Mouse (Mus musculus) liver, embryonic 15.5 days (tissue): ENCODE results near the gene Prf1. TPM values are rescaled to one million over a fixed set of nuclear protein-coding genes. Genes with fewer than 3 reads are reported as not detected.

Experiments used
- ATAC-seq: fragments of 200-750 bp; cut with Nextera tagmentation; 2 replicates; pipeline ENCODE4 v1.8.0; 2017; ENCODE audit warnings: moderate number of reproducible peaks, mild to moderate bottlenecking, moderate library complexity; ENCODE audit not compliant: insufficient read depth
- H3K27ac ChIP-seq: fragments of 300-500 bp; sonication (generic); replicated peaks from 2 replicates; pipeline ENCODE4 v1.5.1; 2015; ENCODE audit warnings: mild to moderate bottlenecking, inconsistent platforms
- H3K27me3 ChIP-seq: fragments of 300-500 bp; sonication (generic); 2 replicates; pipeline ENCODE4 v1.6.1; 2015; ENCODE audit warnings: mild to moderate bottlenecking, inconsistent platforms
- H3K36me3 ChIP-seq: fragments of 300-500 bp; sonication (generic); replicated peaks from 2 replicates; pipeline ENCODE4 v1.6.1; 2015; ENCODE audit warnings: moderate library complexity, mild to moderate bottlenecking, inconsistent platforms
- H3K4me1 ChIP-seq: fragments of 300-500 bp; sonication (generic); replicated peaks from 2 replicates; pipeline ENCODE4 v1.6.1; 2015; ENCODE audit warnings: inconsistent platforms
- H3K4me2 ChIP-seq: fragments of 300-500 bp; sonication (generic); 2 replicates; pipeline ENCODE4 v1.6.1; 2015; ENCODE audit warnings: moderate library complexity, mild to moderate bottlenecking, inconsistent platforms
- H3K4me3 ChIP-seq: fragments of 300-500 bp; sonication (generic); replicated peaks from 2 replicates; pipeline ENCODE4 v1.5.1; 2015; ENCODE audit warnings: mild to moderate bottlenecking, inconsistent platforms
- H3K9ac ChIP-seq: fragments of 300-500 bp; sonication (generic); 2 replicates; pipeline ENCODE4 v1.6.1; 2015; ENCODE audit warnings: moderate library complexity, mild to moderate bottlenecking, inconsistent platforms
- H3K9me3 ChIP-seq: fragments of 300-500 bp; sonication (generic); replicated peaks from 2 replicates; pipeline ENCODE4 v1.6.1; 2016; ENCODE audit warnings: inconsistent platforms
- WGBS: fragments of 180-500 bp; shearing (Covaris S2); methylation state at CpG from one replicate; pipeline ENCODE4 v1.1.7; 2015; ENCODE audit warnings: mixed read lengths; ENCODE audit not compliant: insufficient replicate concordance; 5-methylcytosine and 5-hydroxymethylcytosine counted together
- polyA plus RNA-seq: library from polyadenylated mRNA; unstranded; fragments of >200 nt; fragmentation: Nextera tagmentation; extraction: Ambion mirVana; gene quantifications from 2 replicates; pipeline ENCODE4 v1.2.1, GENCODE M21; 2015

Prf1 gene
- polyA plus RNA-seq, 1 experiment from 2014 or later = 0.05 TPM

GRCm38 (mm10) chr10:61272631-61273030 lies 25.0 kb upstream of the Prf1 start:
- H3K27ac ChIP-seq = no peak overlapping the region
- WGBS = 40% methylated on average over 5 of the region's 5 CpGs
- H3K27me3 ChIP-seq = peaks cover 39% of the 10 kb centered on the region
- peak overlapping the region; percentile 45 for H3K4me3 ChIP-seq
- H3K4me2 ChIP-seq = peak overlapping the region; percentile 68
- H3K4me1 ChIP-seq = no peaks in the 10 kb centered on the region; the same call in 1 of the 2 replicates
- no peaks in the 10 kb centered on the region for H3K9me3 ChIP-seq
- H3K36me3 ChIP-seq = no peaks in the 10 kb centered on the region
- ATAC-seq = no peak
- 0 out of 2 replicates have a peak overlapping the region, but pooled peaks have one; percentile 30 for H3K9ac ChIP-seq

- Histone ChIP-seq H3K4me1 (peaks cover 4% of the 10 kb centered on the region; the same call in 1 of the 2 replicates), H3K4me3 (peak within 1 kb of the TSS; percentile 45), H3K9me3 (no peaks in the 10 kb centered on the region), H3K27me3 (peaks cover 39% of the 10 kb centered on the region), H3K4me2 (peak within 1 kb of the TSS; percentile 68), H3K27ac (no peak within 1 kb of the TSS), H3K36me3 (no peaks in the 10 kb centered on the region), H3K9ac (peak within 1 kb of the TSS; percentile 30; the same call in 1 of the 2 replicates)
- peak; percentile 17; the same call in 1 of the 2 replicates for ATAC-seq
- under 1% methylated on average over 67 of the region's 75 CpGs for WGBS
Observed at GRCm38 (mm10) chr10:61273081-61273843, 24.4 kb upstream of the Prf1 start, which contains the start of gene Adamts14. Gene Adamts14 (minus strand): TSS chr10:61273438.

GRCm38 (mm10) chr10:61273844-61274215 lies 23.8 kb upstream of the Prf1 start:
- Histone ChIP-seq H3K9me3 (no peaks in the 10 kb centered on the region), H3K4me2 (peak overlapping the region; percentile 68; the same call in 1 of the 2 replicates), H3K27me3 (peaks cover 39% of the 10 kb centered on the region), H3K4me3 (no peak overlapping the region), H3K27ac (no peak overlapping the region), H3K9ac (no peak overlapping the region), H3K4me1 (peaks cover 5% of the 10 kb centered on the region; the same call in 1 of the 2 replicates), H3K36me3 (no peaks in the 10 kb centered on the region)
- no peak for ATAC-seq
- WGBS = 35% methylated on average over 7 of the region's 7 CpGs

- Histone ChIP-seq H3K27me3 (peaks cover 39% of the 10 kb centered on the region), H3K4me2 (no peak overlapping the region), H3K27ac (no peak overlapping the region), H3K4me3 (no peak overlapping the region), H3K9me3 (no peaks in the 10 kb centered on the region), H3K4me1 (peaks cover 5% of the 10 kb centered on the region; the same call in 1 of the 2 replicates), H3K9ac (no peak overlapping the region), H3K36me3 (no peaks in the 10 kb centered on the region)
- 32% methylated on average over 2 of the region's 2 CpGs for WGBS
- no peak for ATAC-seq
Observed at GRCm38 (mm10) chr10:61274532-61274931, 23.1 kb upstream of the Prf1 start.

GRCm38 (mm10) chr10:61275669-61276110 lies 21.9 kb upstream of the Prf1 start:
- Histone ChIP-seq H3K27ac (no peak overlapping the region), H3K4me3 (no peak overlapping the region), H3K9ac (no peak overlapping the region), H3K4me1 (peaks cover 5% of the 10 kb centered on the region; the same call in 1 of the 2 replicates), H3K4me2 (no peak overlapping the region), H3K27me3 (peaks cover 39% of the 10 kb centered on the region), H3K36me3 (no peaks in the 10 kb centered on the region), H3K9me3 (no peaks in the 10 kb centered on the region)
- ATAC-seq = peak; percentile 18; the same call in 1 of the 2 replicates
- 2% methylated on average over 5 of the region's 5 CpGs for WGBS

GRCm38 (mm10) chr10:61277051-61277450 lies 20.6 kb upstream of the Prf1 start:
- Histone ChIP-seq H3K4me1 (peaks cover 5% of the 10 kb centered on the region; the same call in 1 of the 2 replicates), H3K27ac (no peak overlapping the region), H3K27me3 (peaks cover 30% of the 10 kb centered on the region), H3K4me3 (no peak overlapping the region), H3K36me3 (no peaks in the 10 kb centered on the region), H3K9ac (no peak overlapping the region), H3K4me2 (no peak overlapping the region), H3K9me3 (no peaks in the 10 kb centered on the region)
- 63% methylated on average over 6 of the region's 6 CpGs for WGBS
- ATAC-seq = no peak

- Histone ChIP-seq H3K36me3 (no peaks in the 10 kb centered on the region), H3K4me3 (no peak overlapping the region), H3K9ac (no peak overlapping the region), H3K27me3 (peaks cover 19% of the 10 kb centered on the region), H3K9me3 (no peaks in the 10 kb centered on the region), H3K4me2 (no peak overlapping the region), H3K27ac (no peak overlapping the region), H3K4me1 (peaks cover 5% of the 10 kb centered on the region; the same call in 1 of the 2 replicates)
- ATAC-seq = no peak
- WGBS = 34% methylated on average over 14 of the region's 14 CpGs
Observed at GRCm38 (mm10) chr10:61277918-61278674, 19.5 kb upstream of the Prf1 start.

GRCm38 (mm10) chr10:61281115-61281514 lies 16.5 kb upstream of the Prf1 start:
- Histone ChIP-seq H3K4me1 (peaks cover 5% of the 10 kb centered on the region; the same call in 1 of the 2 replicates), H3K9ac (no peak overlapping the region), H3K27ac (no peak overlapping the region), H3K4me2 (no peak overlapping the region), H3K36me3 (no peaks in the 10 kb centered on the region), H3K4me3 (no peak overlapping the region), H3K27me3 (no peaks in the 10 kb centered on the region), H3K9me3 (no peaks in the 10 kb centered on the region)
- WGBS = 62% methylated on average over 5 of the region's 5 CpGs
- no peak for ATAC-seq

- H3K9me3 ChIP-seq = no peaks in the 10 kb centered on the region
- 59% methylated on average over 4 of the region's 4 CpGs for WGBS
- no peak overlapping the region for H3K4me2 ChIP-seq
- no peaks in the 10 kb centered on the region for H3K36me3 ChIP-seq
- peaks cover 3% of the 10 kb centered on the region; the same call in 1 of the 2 replicates for H3K4me1 ChIP-seq
- ATAC-seq = no peak
- no peak overlapping the region for H3K4me3 ChIP-seq
- H3K27ac ChIP-seq = no peak overlapping the region
- no peaks in the 10 kb centered on the region for H3K27me3 ChIP-seq
- H3K9ac ChIP-seq = no peak overlapping the region
Observed at GRCm38 (mm10) chr10:61284309-61284708, 13.3 kb upstream of the Prf1 start.

- H3K27ac ChIP-seq = no peak overlapping the region
- ATAC-seq = no peak
- 70% methylated on average over 11 of the region's 11 CpGs for WGBS
Observed at GRCm38 (mm10) chr10:61285271-61285670, 12.4 kb upstream of the Prf1 start.

GRCm38 (mm10) chr10:61286246-61286645 lies 11.4 kb upstream of the Prf1 start:
- WGBS = 50% methylated on average over 7 of the region's 7 CpGs
- no peaks in the 10 kb centered on the region for H3K9me3 ChIP-seq
- H3K27ac ChIP-seq = no peak overlapping the region
- no peak overlapping the region for H3K4me2 ChIP-seq
- peaks cover 3% of the 10 kb centered on the region; the same call in 1 of the 2 replicates for H3K4me1 ChIP-seq
- ATAC-seq = no peak
- H3K36me3 ChIP-seq = no peaks in the 10 kb centered on the region
- H3K9ac ChIP-seq = no peak overlapping the region
- no peaks in the 10 kb centered on the region for H3K27me3 ChIP-seq
- H3K4me3 ChIP-seq = no peak overlapping the region

More at GRCm38 (mm10) chr10:61285271-61285670, 12.4 kb upstream of the Prf1 start:
- Histone ChIP-seq H3K4me2 (no peak overlapping the region), H3K36me3 (no peaks in the 10 kb centered on the region), H3K9me3 (no peaks in the 10 kb centered on the region), H3K27me3 (no peaks in the 10 kb centered on the region), H3K4me1 (peaks cover 3% of the 10 kb centered on the region; the same call in 1 of the 2 replicates), H3K4me3 (no peak overlapping the region), H3K9ac (no peak overlapping the region)
